Mouse (Mus musculus) embryo, embryonic 11 days (tissue): ENCODE data around the gene Mrpl33.
"Not testable (repeated sequence)": the region's sequence is repeated elsewhere in the genome, so short reads cannot be mapped to it uniquely, and the experiment has no call there.

Experiments
- DNase-seq: peaks from one replicate; pipeline ENCODE4 v3.0.0-alpha.2; 2015

The Mrpl33 gene

GRCm38 (mm10) chr5:31596481-31597429 lies at the start of gene Mrpl33:
Gene Mrpl33, plus strand, starts transcription at chr5:31596935.
- peak; percentile 68 for DNase-seq

DNA sequence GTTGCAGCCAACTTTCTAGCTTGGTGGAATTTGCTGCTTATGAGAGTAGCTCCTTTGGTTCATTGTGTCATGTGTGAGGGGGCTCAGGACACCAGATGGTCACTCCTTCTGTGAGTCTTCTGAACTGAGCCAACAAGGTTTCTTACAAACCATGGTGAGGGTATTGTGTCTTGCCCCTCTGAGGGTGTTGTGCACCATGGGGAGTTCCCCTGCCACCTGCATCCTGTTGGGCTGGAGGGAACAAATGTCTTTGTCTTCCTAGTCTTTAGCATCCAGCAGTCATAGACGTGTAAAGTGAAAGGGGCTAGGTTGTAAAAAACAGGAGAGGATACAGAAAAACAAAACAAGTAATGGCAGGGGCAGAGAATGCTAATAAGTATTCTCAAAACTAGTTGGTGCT lies 37.3 kb upstream of the Mrpl33 start:
- DNase-seq, result no peak

- no peak for DNase-seq
Measured at GRCm38 (mm10) chr5:31560352-31560751, 36.4 kb upstream of the Mrpl33 start.

GRCm38 (mm10) chr5:31562036-31562666 lies 34.6 kb upstream of the Mrpl33 start:
- DNase-seq, result no peak

DNA sequence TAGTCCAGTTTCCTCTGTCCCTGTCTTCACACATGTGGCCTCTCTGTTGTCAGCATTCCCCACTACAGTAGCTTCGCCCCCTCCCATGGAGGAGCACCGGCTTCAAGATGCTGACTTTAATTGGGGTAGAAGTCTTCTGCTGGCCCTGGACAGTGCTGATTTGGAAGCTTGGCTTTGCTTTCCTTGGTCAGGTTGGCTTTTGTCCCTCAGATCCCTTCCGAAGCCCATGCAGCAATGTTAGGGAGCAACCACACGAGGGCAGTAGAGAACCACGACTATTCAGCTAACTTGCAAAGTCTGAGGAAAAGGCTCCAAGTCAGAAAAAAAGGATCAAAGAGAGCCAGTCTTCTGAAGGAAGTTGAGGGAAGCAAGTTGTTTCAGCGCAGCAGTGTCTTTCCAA lies 33.2 kb upstream of the Mrpl33 start:
- peak; percentile 83 for DNase-seq

- DNase-seq, result no peak
Measured at GRCm38 (mm10) chr5:31563905-31564304, 32.8 kb upstream of the Mrpl33 start.

GRCm38 (mm10) chr5:31564976-31565375 lies 31.8 kb upstream of the Mrpl33 start:
- no peak for DNase-seq

DNA sequence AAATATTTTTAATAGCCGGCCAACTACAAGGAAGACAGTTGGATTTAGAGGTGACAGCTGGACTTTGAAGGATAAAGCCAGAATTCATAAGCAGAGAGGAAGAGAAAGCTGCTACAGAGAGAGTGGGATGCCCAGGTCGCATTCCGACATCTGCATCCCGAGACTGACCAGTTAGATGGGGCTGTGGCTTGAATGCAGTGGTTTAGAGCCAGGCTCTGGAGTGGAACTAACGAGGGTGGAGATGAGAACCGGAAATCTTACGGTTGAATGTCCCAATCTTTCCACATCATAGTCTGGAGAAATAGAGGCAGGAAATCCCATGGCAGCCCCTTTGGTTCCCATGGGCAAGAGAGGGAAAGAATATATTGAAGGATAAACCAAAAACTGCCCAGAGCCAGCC lies 30.7 kb upstream of the Mrpl33 start:
- DNase-seq, result no peak

- no peak for DNase-seq
Measured at GRCm38 (mm10) chr5:31566457-31566856, 30.3 kb upstream of the Mrpl33 start.

DNA sequence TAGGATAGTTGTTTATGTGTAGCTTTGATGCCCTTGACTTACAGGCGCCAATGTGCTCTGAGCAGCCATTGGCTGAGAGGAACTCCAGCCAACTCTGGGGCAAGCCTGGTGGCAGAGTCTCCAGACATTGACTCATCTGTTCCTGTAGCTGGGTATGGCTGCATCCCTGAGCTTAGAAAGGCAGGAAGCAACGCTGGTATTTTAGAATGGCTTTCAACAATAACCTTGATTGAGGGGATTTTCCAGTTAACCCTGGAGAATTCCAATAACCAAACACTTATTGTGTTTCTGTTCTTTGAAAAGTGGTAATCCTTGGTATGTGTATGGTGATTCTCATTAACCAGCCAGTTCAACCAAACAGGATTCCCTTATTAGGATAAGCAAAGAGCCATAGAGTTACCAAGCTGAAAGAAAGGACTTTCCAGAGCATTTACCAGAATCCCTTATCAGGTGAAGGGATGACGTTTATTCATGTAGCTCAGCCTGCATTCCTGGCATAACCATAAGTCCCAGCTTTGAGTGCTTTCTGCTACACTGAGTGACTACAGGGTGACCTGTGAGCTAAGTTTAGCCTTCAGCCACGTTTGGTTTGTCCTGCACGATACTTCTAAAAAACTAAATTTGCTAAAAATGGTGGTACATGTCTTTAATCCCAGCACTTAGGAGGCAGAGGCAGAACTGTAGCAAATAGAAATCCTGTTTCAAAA lies 28.6 kb upstream of the Mrpl33 start:
- no peak for DNase-seq

DNA sequence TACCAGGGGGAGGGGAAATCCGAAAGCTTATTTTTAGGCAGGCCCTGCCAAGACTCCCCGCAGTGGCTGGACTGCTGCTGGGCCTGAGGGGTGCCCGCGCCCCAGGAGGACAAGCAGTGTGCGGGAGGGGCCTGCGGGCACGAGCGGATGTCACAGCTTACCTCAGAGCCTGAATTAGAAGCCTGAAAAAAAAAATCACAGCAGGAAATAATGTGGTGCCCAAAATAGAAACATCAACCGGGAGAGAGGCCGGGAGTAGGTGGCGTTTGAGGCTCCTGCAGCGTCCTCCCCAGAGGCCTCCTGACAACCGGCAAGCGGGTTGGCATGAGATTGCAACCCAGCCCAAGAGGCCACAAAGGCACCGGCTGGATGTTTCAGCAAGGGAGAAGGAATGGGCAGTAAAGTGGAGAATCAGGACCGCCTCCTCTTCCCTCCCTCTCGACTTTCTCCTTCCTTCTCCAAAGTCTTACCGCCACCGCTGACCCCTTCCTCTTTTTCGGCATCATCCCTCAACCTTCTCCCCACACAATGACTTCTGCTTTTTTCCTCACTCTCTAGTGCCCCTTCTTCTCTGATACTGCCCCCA lies 25.6 kb upstream of the Mrpl33 start:
- DNase-seq, result peak; percentile 29

- DNase-seq, result no peak
Measured at GRCm38 (mm10) chr5:31573722-31574121, 23.0 kb upstream of the Mrpl33 start.

- DNase-seq, result no peak
Measured at GRCm38 (mm10) chr5:31576539-31576975, 20.2 kb upstream of the Mrpl33 start.

- DNase-seq, result no peak
Measured at GRCm38 (mm10) chr5:31581263-31581662, 15.5 kb upstream of the Mrpl33 start.

GRCm38 (mm10) chr5:31581932-31582331 lies 14.8 kb upstream of the Mrpl33 start:
- DNase-seq, result no peak

GRCm38 (mm10) chr5:31583261-31583660 lies 13.5 kb upstream of the Mrpl33 start:
- DNase-seq, result no peak

DNA sequence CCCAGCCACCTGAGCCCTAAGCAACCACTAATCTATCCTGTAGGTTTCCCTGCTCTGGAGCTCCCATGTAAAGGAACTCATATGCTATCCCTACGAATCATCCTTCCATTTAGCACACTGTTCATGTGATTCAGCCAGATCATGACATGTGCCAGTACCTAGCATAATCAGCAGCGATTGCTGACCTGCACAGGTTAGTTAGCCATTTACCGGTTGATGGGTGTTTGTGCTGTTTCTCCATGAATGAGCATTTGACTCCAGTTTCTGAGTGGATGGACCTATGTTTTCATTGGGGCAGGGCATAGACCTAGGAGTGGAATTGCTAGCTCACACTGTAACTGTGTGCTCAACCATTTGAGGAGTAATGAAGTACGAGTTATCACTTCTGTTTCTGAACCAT lies 11.2 kb upstream of the Mrpl33 start:
- DNase-seq, result no peak

GRCm38 (mm10) chr5:31588016-31588415 lies 8.7 kb upstream of the Mrpl33 start:
- no peak for DNase-seq

DNA sequence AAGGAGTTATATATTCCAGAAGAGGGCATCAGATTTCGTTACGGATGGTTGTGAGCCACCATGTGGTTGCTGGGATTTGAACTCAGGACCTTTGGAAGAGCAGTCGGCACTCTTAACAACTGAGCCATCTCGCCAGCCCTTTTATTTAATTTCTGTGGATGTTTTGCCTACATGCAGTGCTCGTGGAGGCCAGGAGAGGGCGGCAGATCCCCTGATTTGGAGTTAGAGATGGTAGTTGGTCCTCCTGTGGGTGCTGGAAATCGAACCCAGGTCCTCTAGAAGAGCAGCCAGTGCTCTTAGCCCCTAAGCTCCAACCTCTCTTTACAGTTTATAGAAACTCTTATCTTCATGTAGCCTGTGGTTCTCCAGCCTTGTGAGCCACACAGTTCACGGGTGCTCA lies 8.1 kb upstream of the Mrpl33 start:
- DNase-seq, result not testable (repeated sequence)

GRCm38 (mm10) chr5:31589711-31590319 lies 6.9 kb upstream of the Mrpl33 start:
- DNase-seq, result peak; percentile 55

- no peak for DNase-seq
Measured at GRCm38 (mm10) chr5:31591122-31591521, 5.6 kb upstream of the Mrpl33 start.

- no peak for DNase-seq
Measured at GRCm38 (mm10) chr5:31595868-31596267, 867 bp upstream of the Mrpl33 start.
